Mouse (Mus musculus) forebrain, embryonic 13.5 days (tissue): Measurements from ENCODE around the gene Rtn4ip1. TPM values are rescaled to one million over a fixed set of nuclear protein-coding genes. Genes with fewer than 3 reads are reported as not detected.

Experiments used
- ATAC-seq: fragments of 200-750 bp; cut with Nextera tagmentation; 2 replicates; pipeline ENCODE4 v1.8.0; 2017
- H3K27ac ChIP-seq: fragments of 300-500 bp; sonication (generic); 2 replicates; pipeline ENCODE4 v1.5.1; 2015; ENCODE audit warnings: inconsistent platforms, mild to moderate bottlenecking, moderate library complexity
- H3K27me3 ChIP-seq: fragments of 300-500 bp; sonication (generic); 2 replicates; pipeline ENCODE4 v1.6.1; 2015; ENCODE audit warnings: mild to moderate bottlenecking, inconsistent platforms
- H3K36me3 ChIP-seq: fragments of 300-500 bp; sonication (generic); 2 replicates; pipeline ENCODE4 v1.6.1; 2015; ENCODE audit warnings: mild to moderate bottlenecking, inconsistent platforms; ENCODE audit not compliant: poor library complexity, severe bottlenecking
- H3K4me1 ChIP-seq: fragments of 300-500 bp; sonication (generic); 2 replicates; pipeline ENCODE4 v1.6.1; 2015; ENCODE audit warnings: inconsistent platforms
- H3K4me2 ChIP-seq: fragments of 300-500 bp; sonication (generic); 2 replicates; pipeline ENCODE4 v1.6.1; 2015; ENCODE audit warnings: inconsistent platforms, mild to moderate bottlenecking, moderate library complexity
- H3K4me3 ChIP-seq: fragments of 300-500 bp; sonication (generic); 2 replicates; pipeline ENCODE4 v1.5.1; 2015; ENCODE audit warnings: mild to moderate bottlenecking, inconsistent platforms
- H3K9ac ChIP-seq: fragments of 300-500 bp; sonication (generic); 2 replicates; pipeline ENCODE4 v1.6.1; 2015; ENCODE audit warnings: mild to moderate bottlenecking, inconsistent platforms
- H3K9me3 ChIP-seq: fragments of 300-500 bp; sonication (generic); replicated peaks from 2 replicates; pipeline ENCODE4 v1.6.1; 2016; ENCODE audit warnings: inconsistent platforms
- WGBS: fragments of 180-500 bp; shearing (Covaris S2); methylation state at CpG from one replicate; pipeline ENCODE4 v1.1.7; 2015; 5-methylcytosine and 5-hydroxymethylcytosine counted together
- polyA plus RNA-seq: library from polyadenylated mRNA; unstranded; fragments of >200 nt; fragmentation: Nextera tagmentation; extraction: Ambion mirVana; gene quantifications from 2 replicates; pipeline ENCODE4 v1.2.1, GENCODE M21; 2015

The Rtn4ip1 gene
- polyA plus RNA-seq, 1 experiment from 2014 or later: 16.9 TPM

- ATAC-seq: 0 out of 2 replicates have a peak, but pooled peaks have one; percentile 34
- Histone ChIP-seq H3K27ac (no peak overlapping the region), H3K9me3 (no peaks in the 10 kb centered on the region), H3K9ac (no peak overlapping the region), H3K4me1 (peaks cover 26% of the 10 kb centered on the region), H3K4me2 (peak overlapping the region; percentile 61), H3K27me3 (peaks cover 79% of the 10 kb centered on the region), H3K4me3 (peak overlapping the region; percentile 29), H3K36me3 (no peaks in the 10 kb centered on the region)
- 2% methylated on average over 40 of the region's 40 CpGs for WGBS
These were observed 104.4 kb downstream of the Rtn4ip1 start for GRCm38 (mm10) chr10:44005677-44006641.

Other genes starting within 250 kb of the Rtn4ip1 start
- gene Qrsl1, start 62 bp upstream of the Rtn4ip1 start, polyA plus RNA-seq: 24.9 and 27.8 TPM in 2 replicates
- gene Crybg1, start 247.0 kb downstream of the Rtn4ip1 start, polyA plus RNA-seq: 0.11 and 0.28 TPM in 2 replicates